Mouse (Mus musculus): ENCODE measurements around the gene En1.

GRCm38 (mm10) chr1:120651997-120652396 is 49.8 kb downstream of the En1 start:
- TF ChIP-seq GATA1 (IDR thresholded peaks at IDR 0.05; ENCODE audit: borderline replicate concordance, low read length) (no peak), FLI1 (IDR thresholded peaks at IDR 0.05; ENCODE audit: low read length) (no peak)

All from megakaryocyte, embryonic 14.5 days (primary cell).